Mouse (Mus musculus) embryonic fibroblast, embryonic 13.5 days (primary cell): ENCODE results near the gene Caap1.

ENCODE experiments used
- CTCF ChIP-seq: IDR thresholded peaks from 2 replicates; pipeline ENCODE4 v1.5.1; 2011; ENCODE audit warnings: mild to moderate bottlenecking, control low read depth, low read length, moderate library complexity, borderline replicate concordance; ENCODE audit not compliant: insufficient read depth
- POLR2A ChIP-seq: IDR thresholded peaks from 2 replicates; pipeline ENCODE4 v1.6.1; 2011; ENCODE audit warnings: low read depth, mild to moderate bottlenecking, control low read depth, low read length, moderate library complexity

- TF ChIP-seq POLR2A (no peak), CTCF (no peak)
Observed at GRCm38 (mm10) chr4:94557145-94557544, 549 bp upstream of the Caap1 start.
